Mouse (Mus musculus): ENCODE measurements around the gene Olfr628. TPM values are rescaled to one million over a fixed set of nuclear protein-coding genes. Genes with fewer than 3 reads are reported as not detected.
"Not testable (repeated sequence)": the region's sequence is repeated elsewhere in the genome, so short reads cannot be mapped to it uniquely, and the experiment has no call there.

Gene Olfr628
- total and polyA plus RNA-seq, 2 experiments from 2014 or later: not detected

DNA sequence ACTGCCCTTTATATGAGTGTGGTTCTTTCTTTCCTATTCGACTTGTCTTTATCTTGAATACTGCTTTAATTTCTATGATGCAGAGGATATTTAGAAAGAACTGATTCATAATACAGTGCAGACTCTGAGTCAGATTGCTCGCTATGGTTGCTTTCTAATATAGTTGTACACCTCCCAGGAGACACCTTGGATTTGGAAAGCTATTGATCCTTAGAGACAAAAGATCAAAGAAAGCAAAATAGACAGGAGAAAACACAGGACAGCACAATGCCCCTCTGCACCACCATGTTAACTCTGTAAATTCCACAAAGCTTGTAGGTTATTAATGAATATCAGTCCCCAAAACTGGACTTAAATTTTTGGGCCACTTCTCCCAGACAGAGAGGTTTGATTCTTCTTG lies 14.7 kb downstream of the Olfr628 start, which contains the start of gene Olfr629:
TSS of gene Olfr629 (minus strand) at position 101 of the 400 bp plus-strand sequence.
- Histone ChIP-seq H3K4me2 (ENCODE audit: low read depth, low read length, poor library complexity, severe bottlenecking) (no peak within 1 kb of the TSS), H3K9me3 (ENCODE audit: low read length) (no peaks in the 10 kb centered on the region), H3K36me3 (ENCODE audit: insufficient read depth, low read length) (no peaks in the 10 kb centered on the region), H3K27me3 (ENCODE audit: insufficient read depth, low read length) (no peaks in the 10 kb centered on the region), H3K4me3 (ENCODE audit: low read depth, low read length) (no peak within 1 kb of the TSS), H3K27ac (ENCODE audit: low read depth, low read length) (no peak within 1 kb of the TSS), H3K9ac (replicated peaks; ENCODE audit: low read length, poor library complexity, severe bottlenecking) (no peak within 1 kb of the TSS), H3K4me1 (ENCODE audit: insufficient read depth, low read length) (no peaks in the 10 kb centered on the region)
- no peak for TF ChIP-seq CTCF (IDR thresholded peaks at IDR 0.05)
- ATAC-seq (ENCODE audit: low FRiP score): no peak
- WGBS: 70% methylated on average over 2 of the region's 2 CpGs
- no peak for DNase-seq (ENCODE audit: low spot score)

DNA sequence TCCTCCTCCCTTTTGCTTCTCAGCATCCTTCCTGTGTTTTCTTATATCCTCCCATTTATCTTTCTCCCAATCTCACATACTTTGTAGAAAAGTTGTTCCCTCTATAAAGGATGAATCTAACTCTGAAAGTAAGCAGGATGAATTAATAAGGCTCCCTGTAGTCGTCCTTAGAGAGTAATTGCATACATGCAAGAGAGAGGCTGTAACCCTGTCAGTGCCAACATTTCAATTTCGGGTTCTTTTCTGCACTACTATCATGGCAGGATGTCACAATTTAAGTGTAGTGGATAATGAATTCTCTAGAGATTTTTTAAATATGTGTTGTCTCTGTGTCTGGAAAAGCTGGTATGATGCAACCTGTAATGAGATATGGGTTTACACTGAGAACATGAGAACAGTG lies 27.1 kb downstream of the Olfr628 start, which contains the start of gene Olfr630:
TSS of gene Olfr630 (minus strand) at position 101 of the 400 bp plus-strand sequence.
- no peaks in the 10 kb centered on the region for H3K36me3 ChIP-seq (ENCODE audit: insufficient read depth, low read length)
- TF ChIP-seq CTCF (IDR thresholded peaks at IDR 0.05): no peak
- H3K4me1 ChIP-seq (ENCODE audit: insufficient read depth, low read length): no peaks in the 10 kb centered on the region
- DNase-seq (ENCODE audit: low spot score) (no peak), ATAC-seq (ENCODE audit: low FRiP score) (no peak)
- no peaks in the 10 kb centered on the region for H3K9me3 ChIP-seq (ENCODE audit: low read length)
- no peak within 1 kb of the TSS for H3K4me2 ChIP-seq (ENCODE audit: low read depth, low read length, poor library complexity, severe bottlenecking)
- no peak within 1 kb of the TSS for H3K9ac ChIP-seq (replicated peaks; ENCODE audit: low read length, poor library complexity, severe bottlenecking)
- no peaks in the 10 kb centered on the region for H3K27me3 ChIP-seq (ENCODE audit: insufficient read depth, low read length)
- WGBS: 43% methylated on average over 2 of the region's 2 CpGs
- H3K27ac ChIP-seq (ENCODE audit: low read depth, low read length): no peak within 1 kb of the TSS
- H3K4me3 ChIP-seq (ENCODE audit: low read depth, low read length): no peak within 1 kb of the TSS

DNA sequence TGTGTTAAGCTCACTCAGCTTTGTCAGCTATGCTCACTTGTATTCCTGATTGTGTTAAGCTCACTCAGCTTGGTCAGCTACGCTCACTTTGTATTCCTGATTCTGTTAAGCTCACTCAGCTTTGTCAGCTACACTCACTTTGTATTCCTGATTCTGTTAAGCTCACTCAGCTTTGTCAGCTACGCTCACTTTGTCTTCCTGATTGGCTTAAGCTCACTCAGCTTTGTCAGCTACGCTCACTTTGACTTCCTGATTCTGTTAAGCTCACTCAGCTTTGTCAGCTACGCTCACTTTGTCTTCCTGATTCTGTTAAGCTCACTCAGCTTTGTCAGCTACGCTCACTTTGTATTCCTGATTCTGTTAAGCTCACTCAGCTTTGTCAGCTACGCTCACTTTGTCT lies 32.0 kb downstream of the Olfr628 start:
- ATAC-seq (ENCODE audit: low FRiP score); DNase-seq (ENCODE audit: low spot score); H3K9me3 ChIP-seq (ENCODE audit: low read length); H3K4me1 ChIP-seq (ENCODE audit: insufficient read depth, low read length); H3K36me3 ChIP-seq (ENCODE audit: insufficient read depth, low read length); H3K27me3 ChIP-seq (ENCODE audit: insufficient read depth, low read length); H3K4me2 ChIP-seq (ENCODE audit: low read depth, low read length, poor library complexity, severe bottlenecking); H3K9ac ChIP-seq (replicated peaks; ENCODE audit: low read length, poor library complexity, severe bottlenecking); H3K4me3 ChIP-seq (ENCODE audit: low read depth, low read length); H3K27ac ChIP-seq (ENCODE audit: low read depth, low read length): not testable (repeated sequence)
- WGBS: 92% methylated on average over 6 of the region's 6 CpGs

DNA sequence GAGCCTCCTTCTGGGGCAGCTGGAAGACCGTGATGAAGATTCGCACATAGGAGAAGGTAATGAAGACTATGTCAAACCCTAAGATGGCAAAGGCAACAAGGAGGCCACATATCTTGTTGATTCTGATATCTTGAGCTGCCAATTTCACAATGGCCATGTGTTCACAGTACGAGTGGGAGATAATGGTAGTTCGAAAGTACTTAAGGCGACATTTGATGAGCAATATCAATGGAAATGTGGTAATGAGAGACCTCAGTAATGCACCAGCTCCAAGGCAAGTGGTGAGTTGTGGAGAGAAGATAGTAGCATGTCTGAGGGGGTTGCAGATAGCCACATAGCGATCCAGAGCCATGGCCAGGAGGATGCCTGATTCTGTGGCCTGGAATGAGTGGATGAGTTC lies 37.5 kb downstream of the Olfr628 start:
- ATAC-seq (ENCODE audit: low FRiP score); H3K27ac ChIP-seq (ENCODE audit: low read depth, low read length); DNase-seq (ENCODE audit: low spot score); H3K9ac ChIP-seq (replicated peaks; ENCODE audit: low read length, poor library complexity, severe bottlenecking); H3K4me2 ChIP-seq (ENCODE audit: low read depth, low read length, poor library complexity, severe bottlenecking); H3K9me3 ChIP-seq (ENCODE audit: low read length); H3K4me1 ChIP-seq (ENCODE audit: insufficient read depth, low read length); H3K27me3 ChIP-seq (ENCODE audit: insufficient read depth, low read length); H3K36me3 ChIP-seq (ENCODE audit: insufficient read depth, low read length); H3K4me3 ChIP-seq (ENCODE audit: low read depth, low read length): not testable (repeated sequence)
- 86% methylated on average over 5 of the region's 6 CpGs for WGBS

DNA sequence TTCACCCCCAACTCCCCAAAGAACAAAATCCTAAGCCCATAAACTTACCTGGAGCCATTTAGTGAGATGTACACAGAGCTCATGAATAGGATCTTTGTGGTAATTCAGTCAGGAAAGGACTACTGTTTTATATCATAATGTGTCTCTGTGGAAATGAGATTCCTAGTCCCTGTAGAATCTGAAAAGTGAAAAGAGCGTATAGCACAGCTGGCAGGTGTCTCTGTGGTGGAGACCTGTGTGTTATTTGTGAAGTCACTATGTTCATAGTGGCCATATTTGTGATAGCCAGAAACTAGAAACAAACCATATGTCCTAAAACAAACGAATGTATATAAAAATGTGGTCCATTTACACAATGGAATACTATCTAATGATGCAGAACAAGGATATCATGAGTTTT lies 41.3 kb downstream of the Olfr628 start, which contains the start of gene Olfr69:
TSS of gene Olfr69 (minus strand) at position 101 of the 400 bp plus-strand sequence.
- no peak within 1 kb of the TSS for H3K9ac ChIP-seq (replicated peaks; ENCODE audit: low read length, poor library complexity, severe bottlenecking)
- TF ChIP-seq CTCF (IDR thresholded peaks at IDR 0.05): no peak
- DNase-seq (ENCODE audit: low spot score): no peak
- H3K27ac ChIP-seq (ENCODE audit: low read depth, low read length): no peak within 1 kb of the TSS
- H3K4me3 ChIP-seq (ENCODE audit: low read depth, low read length): no peak within 1 kb of the TSS
- no peaks in the 10 kb centered on the region for H3K27me3 ChIP-seq (ENCODE audit: insufficient read depth, low read length)
- H3K36me3 ChIP-seq (ENCODE audit: insufficient read depth, low read length): no peaks in the 10 kb centered on the region
- H3K4me2 ChIP-seq (ENCODE audit: low read depth, low read length, poor library complexity, severe bottlenecking): no peak within 1 kb of the TSS
- no peak for ATAC-seq (ENCODE audit: low FRiP score)
- no peaks in the 10 kb centered on the region for H3K4me1 ChIP-seq (ENCODE audit: insufficient read depth, low read length)
- 74% methylated on average over 2 of the region's 2 CpGs for WGBS
- no peaks in the 10 kb centered on the region for H3K9me3 ChIP-seq (ENCODE audit: low read length)

DNA sequence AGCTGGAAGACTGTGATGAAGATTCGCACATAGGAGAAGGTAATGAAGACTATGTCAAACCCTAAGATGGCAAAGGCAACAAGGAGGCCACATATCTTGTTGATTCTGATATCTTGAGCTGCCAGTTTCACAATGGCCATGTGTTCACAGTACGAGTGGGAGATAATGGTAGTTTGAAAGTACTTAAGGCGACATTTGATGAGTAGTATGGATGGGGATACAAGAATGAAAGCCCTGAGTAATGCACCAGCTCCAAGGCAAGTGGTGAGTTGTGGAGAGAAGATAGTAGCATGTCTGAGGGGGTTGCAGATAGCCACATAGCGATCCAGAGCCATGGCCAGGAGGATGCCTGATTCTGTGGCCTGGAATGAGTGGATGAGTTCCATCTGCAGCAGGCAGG lies 47.5 kb downstream of the Olfr628 start:
- not testable (repeated sequence) for H3K4me3 ChIP-seq (ENCODE audit: low read depth, low read length); H3K9ac ChIP-seq (replicated peaks; ENCODE audit: low read length, poor library complexity, severe bottlenecking); H3K27ac ChIP-seq (ENCODE audit: low read depth, low read length); H3K27me3 ChIP-seq (ENCODE audit: insufficient read depth, low read length); ATAC-seq (ENCODE audit: low FRiP score); H3K36me3 ChIP-seq (ENCODE audit: insufficient read depth, low read length); H3K4me2 ChIP-seq (ENCODE audit: low read depth, low read length, poor library complexity, severe bottlenecking); H3K9me3 ChIP-seq (ENCODE audit: low read length); H3K4me1 ChIP-seq (ENCODE audit: insufficient read depth, low read length); DNase-seq (ENCODE audit: low spot score)
- 90% methylated on average over 4 of the region's 4 CpGs for WGBS

All from midbrain, postnatal 0 days (tissue).